Mouse (Mus musculus): ENCODE data around the gene Tmem254c. TPM values are rescaled to one million over a fixed set of nuclear protein-coding genes. Genes with fewer than 3 reads are reported as not detected.
"Not testable (repeated sequence)": the region's sequence is repeated elsewhere in the genome, so short reads cannot be mapped to it uniquely, and the experiment has no call there.

Tmem254c gene
- 10 to 100 TPM; 15.8 to 18.1 TPM for total RNA-seq (2021)
- long read RNA-seq, experiment 1, transcript Tmem254c-202 (4 exons, 1,211 nt) = major isoform, 10 of 10 reads
- long read RNA-seq, experiment 1, partial matches to known transcripts = 0 of 10 reads
- long read RNA-seq, experiment 1, other reads (novel, unspliced or antisense) = 0 of 10 reads
- long read RNA-seq, experiment 2, transcript Tmem254c-202 (4 exons, 1,211 nt) = major isoform, 10 of 10 reads
- long read RNA-seq, experiment 2, partial matches to known transcripts = 0 of 10 reads
- long read RNA-seq, experiment 2, other reads (novel, unspliced or antisense) = 0 of 10 reads

- DNase-seq (ENCODE audit: low spot score in 2 of 2); H3K27ac ChIP-seq; H3K4me3 ChIP-seq: not testable (repeated sequence)
Measured at GRCm38 (mm10) chr14:26067325-26067633, at the start of gene Tmem254c. Gene Tmem254c (minus strand): TSS chr14:26067355.

GRCm38 (mm10) chr14:26097622-26098021 is 30.5 kb upstream of the Tmem254c start:
- H3K27ac ChIP-seq; H3K4me3 ChIP-seq; DNase-seq (ENCODE audit: low spot score in 2 of 2): not testable (repeated sequence)

- not testable (repeated sequence) for DNase-seq (ENCODE audit: low spot score in 2 of 2); H3K4me3 ChIP-seq; H3K27ac ChIP-seq
Measured at GRCm38 (mm10) chr14:26081997-26082396, 14.8 kb upstream of the Tmem254c start, which contains the start of gene Cphx3. Gene Cphx3 (plus strand): TSS chr14:26082297.

GRCm38 (mm10) chr14:26081216-26081615 is 14.1 kb upstream of the Tmem254c start, which contains the start of gene Cphx2:
Gene Cphx2 (plus strand): TSS chr14:26081516.
- not testable (repeated sequence) for DNase-seq (ENCODE audit: low spot score in 2 of 2)

GRCm38 (mm10) chr14:26076620-26077390 is 9.7 kb upstream of the Tmem254c start:
- not testable (repeated sequence) for H3K4me3 ChIP-seq; H3K27ac ChIP-seq; DNase-seq (ENCODE audit: low spot score in 2 of 2)

More at GRCm38 (mm10) chr14:26081216-26081615, 14.1 kb upstream of the Tmem254c start, which contains the start of gene Cphx2:
- not testable (repeated sequence) for H3K4me3 ChIP-seq, H3K27ac ChIP-seq

- DNase-seq (ENCODE audit: low spot score in 2 of 2); H3K4me3 ChIP-seq; H3K27ac ChIP-seq: not testable (repeated sequence)
Measured at GRCm38 (mm10) chr14:26066574-26067324, 406 bp downstream of the Tmem254c start.

GRCm38 (mm10) chr14:26059362-26059761 is 7.8 kb downstream of the Tmem254c start:
- not testable (repeated sequence) for DNase-seq (ENCODE audit: low spot score in 2 of 2); H3K27ac ChIP-seq; H3K4me3 ChIP-seq

- not testable (repeated sequence) for H3K4me3 ChIP-seq; DNase-seq (ENCODE audit: low spot score in 2 of 2); H3K27ac ChIP-seq
Measured at GRCm38 (mm10) chr14:26058184-26058583, 9.0 kb downstream of the Tmem254c start.

GRCm38 (mm10) chr14:26048767-26049166 is 18.4 kb downstream of the Tmem254c start:
- not testable (repeated sequence) for DNase-seq (ENCODE audit: low spot score in 2 of 2); H3K4me3 ChIP-seq

GRCm38 (mm10) chr14:26047026-26047425 is 20.1 kb downstream of the Tmem254c start:
- DNase-seq (ENCODE audit: low spot score in 2 of 2); H3K4me3 ChIP-seq; H3K27ac ChIP-seq: not testable (repeated sequence)

More at GRCm38 (mm10) chr14:26048767-26049166, 18.4 kb downstream of the Tmem254c start:
- H3K27ac ChIP-seq = not testable (repeated sequence)

GRCm38 (mm10) chr14:26045007-26045406 is 22.1 kb downstream of the Tmem254c start:
- H3K27ac ChIP-seq; H3K4me3 ChIP-seq; DNase-seq (ENCODE audit: low spot score in 2 of 2): not testable (repeated sequence)

- H3K27ac ChIP-seq; H3K4me3 ChIP-seq; DNase-seq (ENCODE audit: low spot score in 2 of 2): not testable (repeated sequence)
Measured at GRCm38 (mm10) chr14:26042611-26043010, 24.5 kb downstream of the Tmem254c start, which contains the start of gene Gm9780. Gene Gm9780 (minus strand): TSS chr14:26042711.

GRCm38 (mm10) chr14:26035439-26035838 is 31.7 kb downstream of the Tmem254c start:
- not testable (repeated sequence) for H3K27ac ChIP-seq; H3K4me3 ChIP-seq; DNase-seq (ENCODE audit: low spot score in 2 of 2)

GRCm38 (mm10) chr14:26034364-26034763 is 32.8 kb downstream of the Tmem254c start:
- not testable (repeated sequence) for DNase-seq (ENCODE audit: low spot score in 2 of 2); H3K27ac ChIP-seq; H3K4me3 ChIP-seq

- not testable (repeated sequence) for H3K27ac ChIP-seq; H3K4me3 ChIP-seq; DNase-seq (ENCODE audit: low spot score in 2 of 2)
Measured at GRCm38 (mm10) chr14:26025653-26026052, 41.5 kb downstream of the Tmem254c start.

- not testable (repeated sequence) for H3K27ac ChIP-seq; DNase-seq (ENCODE audit: low spot score in 2 of 2); H3K4me3 ChIP-seq
Measured at GRCm38 (mm10) chr14:26022831-26023230, 44.3 kb downstream of the Tmem254c start.

GRCm38 (mm10) chr14:26021555-26021954 is 45.6 kb downstream of the Tmem254c start:
- H3K4me3 ChIP-seq; DNase-seq (ENCODE audit: low spot score in 2 of 2); H3K27ac ChIP-seq: not testable (repeated sequence)

- DNase-seq (ENCODE audit: low spot score in 2 of 2); H3K4me3 ChIP-seq; H3K27ac ChIP-seq: not testable (repeated sequence)
Measured at GRCm38 (mm10) chr14:26016414-26016813, 50.7 kb downstream of the Tmem254c start.
